Mouse (Mus musculus) cerebellum, postnatal 36 days (tissue): ENCODE measurements at regions not wholly inside any gene's neighbourhood (a gene's known extent, or its start where the extent isn't known, plus 50 kb on each side); places are given as distances from the start of the nearest gene placed in this dataset.

Source experiments
- DNase-seq, 2 experiments: peaks; one replicate each; pipeline ENCODE4 v3.0.0; 2021 to 2022; ENCODE audit warnings: mixed read lengths in 2 of 2

DNA sequence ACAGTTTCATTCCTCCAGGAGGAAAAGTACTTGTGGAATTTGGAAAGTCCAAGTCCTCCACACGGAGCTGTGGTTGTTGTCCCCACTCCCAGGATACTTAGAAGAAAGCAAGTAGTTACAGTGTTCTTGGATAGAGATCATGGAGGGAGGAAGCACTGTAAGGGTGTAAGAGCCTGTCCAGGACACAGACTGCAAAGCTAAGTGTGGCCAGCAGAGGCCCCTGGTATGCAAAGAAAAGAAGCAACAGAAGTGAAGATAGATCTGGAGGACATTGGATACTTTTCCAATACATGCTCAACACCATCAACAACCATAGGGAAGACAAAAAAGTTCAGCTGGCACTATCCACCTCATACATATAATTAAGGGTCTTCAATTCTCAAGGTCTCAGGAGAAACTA lies 197.4 kb downstream of the Meis1 start:
- DNase-seq, result peak; percentile 19 to 32

DNA sequence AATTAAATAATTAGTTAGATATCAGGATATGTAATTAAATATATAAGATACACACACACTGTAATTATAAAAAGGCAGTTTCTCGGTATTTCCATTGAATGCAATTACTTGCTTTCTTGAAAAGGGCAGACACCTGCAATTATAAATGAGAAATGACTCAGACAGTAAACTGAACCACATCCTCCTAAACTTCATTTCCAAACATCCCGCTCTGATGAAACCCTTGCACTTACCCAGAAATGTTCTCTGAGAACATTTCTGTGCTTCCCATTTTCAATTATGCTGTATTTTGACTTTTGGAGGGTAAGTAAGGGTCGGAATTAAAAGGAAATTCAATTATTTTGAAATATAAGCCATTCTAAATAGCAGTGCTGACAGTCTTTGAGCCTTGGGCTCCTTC lies 204.7 kb downstream of the Meis1 start:
- no peak for DNase-seq

DNA sequence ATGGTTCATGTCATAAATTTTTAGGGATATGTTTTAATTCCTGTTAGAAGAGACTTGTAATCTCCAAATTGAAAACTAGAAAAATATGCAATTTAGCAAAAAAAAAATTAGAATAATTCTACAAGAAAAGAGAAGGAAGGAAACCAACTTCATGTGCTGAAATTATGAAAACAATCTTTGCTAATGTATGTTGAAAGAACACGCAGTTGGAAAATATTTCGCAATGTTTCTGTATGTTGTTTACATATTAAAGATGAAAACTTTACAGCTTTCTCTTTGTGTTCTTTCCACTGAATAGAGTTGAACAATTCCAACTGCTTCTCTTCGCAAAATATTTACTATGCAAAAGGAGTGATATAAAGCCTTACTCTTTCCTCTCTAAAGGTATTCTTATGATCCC lies 251.3 kb downstream of the Meis1 start:
- DNase-seq, result no peak

DNA sequence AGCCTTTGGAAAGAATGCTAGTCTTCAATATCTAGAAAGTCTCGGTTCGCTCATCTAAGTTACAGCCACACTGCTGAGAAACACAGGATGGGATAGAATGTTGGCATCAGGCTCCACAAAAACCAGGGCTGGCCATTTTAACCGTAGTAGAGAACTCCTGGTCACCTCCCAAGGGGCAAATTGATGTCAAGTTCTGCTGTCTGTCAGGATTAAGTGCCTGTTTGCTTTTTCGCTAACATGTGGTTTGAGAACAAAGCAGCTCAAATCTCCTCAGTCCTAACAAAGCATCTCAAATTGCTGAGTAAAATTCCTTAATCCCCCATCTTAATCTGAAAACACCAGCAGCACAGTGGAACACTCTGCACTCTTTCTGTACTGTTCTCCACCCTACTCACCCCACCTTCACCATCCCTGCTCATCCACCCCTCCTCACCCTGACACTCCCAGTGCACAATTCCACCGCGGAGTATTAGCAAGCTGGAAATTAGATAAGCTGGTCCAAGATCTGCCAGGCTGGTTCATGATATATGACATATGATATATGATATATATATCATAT lies 252.2 kb downstream of the Meis1 start:
- DNase-seq, result no peak

DNA sequence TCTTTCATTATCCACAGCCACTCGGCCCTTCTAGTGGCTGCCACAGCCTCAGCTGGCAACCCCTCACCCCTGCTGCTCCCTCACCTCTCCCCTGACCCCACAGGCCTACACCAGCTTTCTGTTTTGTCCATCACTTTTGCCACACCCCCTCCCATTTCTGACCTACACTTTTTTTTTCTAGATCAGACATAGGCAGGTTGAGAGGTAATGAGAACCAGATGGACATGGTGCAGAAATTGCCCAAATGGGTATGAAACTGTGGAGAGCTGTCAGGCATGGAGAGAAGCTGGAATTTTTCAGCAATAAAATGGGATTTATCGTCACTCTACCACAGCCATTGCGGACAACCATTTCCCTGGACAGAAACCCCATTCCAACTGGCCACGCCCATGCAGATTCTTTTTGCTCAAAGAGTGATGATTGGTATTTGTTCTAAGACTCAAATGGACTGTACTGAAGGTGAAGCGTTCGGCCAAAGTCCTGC lies 260.2 kb downstream of the Meis1 start:
- DNase-seq, result no peak

DNA sequence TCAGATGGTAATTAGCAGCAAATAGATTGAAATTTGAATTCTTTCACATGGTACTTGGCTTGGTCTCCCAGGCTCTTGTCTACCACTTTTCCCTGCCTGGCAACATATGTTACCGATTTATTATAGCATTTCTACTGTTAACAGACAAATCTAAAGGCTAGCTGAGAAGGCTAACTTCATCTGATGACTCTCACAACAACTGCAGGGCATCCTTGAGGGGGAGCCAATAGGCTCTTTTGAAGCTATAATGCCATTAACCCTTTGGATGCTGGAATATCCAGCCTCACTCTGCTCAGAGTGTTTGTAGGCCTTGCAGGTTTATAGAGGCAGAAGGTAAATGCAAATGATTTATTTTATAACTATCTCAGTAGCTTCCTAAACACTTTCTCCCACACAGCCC lies 262.2 kb downstream of the Meis1 start:
- no peak for DNase-seq

DNA sequence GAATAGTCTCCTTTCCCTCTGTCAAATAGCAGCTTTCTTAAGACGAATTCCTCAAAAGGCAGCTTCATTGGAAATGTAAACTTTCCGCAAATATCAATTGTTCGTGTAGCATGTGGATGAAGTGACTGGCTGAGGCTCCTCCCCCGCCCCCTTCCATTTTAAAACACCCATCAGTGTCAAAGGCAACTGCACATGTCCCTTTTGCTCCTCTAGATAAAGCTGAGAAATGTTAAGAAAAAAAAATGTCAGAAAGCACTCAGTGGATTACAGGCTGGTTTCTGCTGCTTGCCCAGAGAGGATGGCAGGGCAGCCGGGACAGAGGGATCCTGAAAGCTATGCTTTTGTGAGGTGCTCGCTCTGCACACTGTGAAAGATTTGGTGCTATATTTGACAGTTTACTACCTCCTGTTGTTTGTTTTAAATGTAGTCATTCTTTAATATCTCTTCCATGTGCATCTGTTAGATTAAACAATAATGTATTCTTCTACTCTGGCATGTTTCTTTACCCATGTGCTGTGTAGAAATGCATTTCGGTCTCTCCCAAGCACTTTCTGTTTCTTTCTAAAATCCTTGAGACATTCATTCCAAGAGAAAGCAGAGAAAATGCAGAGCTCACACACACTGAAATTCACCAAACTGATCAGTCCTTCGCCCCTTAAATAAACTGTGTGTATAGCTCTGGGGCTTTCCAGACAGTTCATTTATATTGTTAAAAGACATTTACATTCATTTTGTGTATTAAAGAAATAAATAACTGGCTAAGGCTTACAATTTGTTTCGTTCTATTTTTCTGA lies 263.9 kb downstream of the Meis1 start:
- peak; percentile 35 to 64 for DNase-seq

DNA sequence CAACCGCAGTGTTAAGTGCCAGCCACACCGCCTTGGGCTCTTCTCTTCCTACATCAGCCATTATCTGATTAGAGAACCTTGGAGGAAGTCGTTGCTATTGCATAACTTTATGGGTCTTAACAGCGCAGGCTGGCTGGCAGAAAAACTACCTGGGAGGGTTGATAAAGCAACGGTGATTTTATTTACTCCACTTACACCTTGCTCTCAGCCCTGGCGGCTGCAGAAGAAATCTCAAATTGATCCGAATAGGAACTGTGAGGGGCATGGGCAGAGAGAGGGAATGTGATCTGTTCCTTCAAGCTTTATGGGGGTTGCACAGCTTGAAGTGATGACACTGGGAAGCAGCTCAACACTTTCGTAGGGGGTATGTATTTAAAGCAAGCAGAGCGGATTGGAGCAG lies 264.9 kb downstream of the Meis1 start:
- DNase-seq, result peak; percentile 39 to 69

DNA sequence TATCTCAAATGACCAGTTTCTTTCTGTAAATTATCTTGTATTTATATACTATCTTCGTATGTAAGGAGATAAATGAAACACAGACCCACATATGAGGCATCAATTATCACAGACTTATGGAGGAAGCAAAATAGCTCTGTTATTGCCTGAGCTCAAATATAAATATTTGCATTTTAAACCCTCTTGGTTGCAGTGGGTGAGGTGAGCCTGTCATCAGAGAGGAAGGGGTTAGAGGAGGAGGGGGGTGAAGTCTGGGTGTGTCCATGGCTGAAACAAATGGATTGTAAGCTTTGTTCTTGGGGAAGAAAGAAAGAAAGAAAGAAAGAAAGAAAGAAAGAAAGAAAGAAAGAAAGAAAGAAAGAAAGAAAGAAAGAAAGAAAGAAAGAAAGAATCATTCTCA lies 265.5 kb downstream of the Meis1 start:
- no peak for DNase-seq

DNA sequence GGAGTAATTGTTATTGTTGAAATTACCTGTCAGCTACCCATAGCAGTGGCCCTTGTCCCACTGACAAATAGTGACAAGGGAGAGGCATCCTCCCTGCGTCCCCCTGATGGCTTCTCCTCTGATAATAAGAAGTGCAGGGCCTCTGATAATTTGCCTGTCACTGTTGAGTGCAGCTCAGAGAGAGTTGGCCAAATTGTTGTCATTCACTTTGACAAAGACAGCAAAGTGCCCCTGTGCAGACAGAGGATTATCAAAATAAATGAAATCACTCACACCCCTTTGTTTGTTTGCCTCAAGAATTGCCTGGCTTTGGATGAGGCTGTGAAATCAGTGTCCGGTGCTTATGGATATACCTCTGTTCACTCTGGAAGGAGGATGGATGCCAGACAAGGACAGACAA lies 266.3 kb downstream of the Meis1 start:
- peak in 1 of 2 experiments; percentile 66 for DNase-seq

DNA sequence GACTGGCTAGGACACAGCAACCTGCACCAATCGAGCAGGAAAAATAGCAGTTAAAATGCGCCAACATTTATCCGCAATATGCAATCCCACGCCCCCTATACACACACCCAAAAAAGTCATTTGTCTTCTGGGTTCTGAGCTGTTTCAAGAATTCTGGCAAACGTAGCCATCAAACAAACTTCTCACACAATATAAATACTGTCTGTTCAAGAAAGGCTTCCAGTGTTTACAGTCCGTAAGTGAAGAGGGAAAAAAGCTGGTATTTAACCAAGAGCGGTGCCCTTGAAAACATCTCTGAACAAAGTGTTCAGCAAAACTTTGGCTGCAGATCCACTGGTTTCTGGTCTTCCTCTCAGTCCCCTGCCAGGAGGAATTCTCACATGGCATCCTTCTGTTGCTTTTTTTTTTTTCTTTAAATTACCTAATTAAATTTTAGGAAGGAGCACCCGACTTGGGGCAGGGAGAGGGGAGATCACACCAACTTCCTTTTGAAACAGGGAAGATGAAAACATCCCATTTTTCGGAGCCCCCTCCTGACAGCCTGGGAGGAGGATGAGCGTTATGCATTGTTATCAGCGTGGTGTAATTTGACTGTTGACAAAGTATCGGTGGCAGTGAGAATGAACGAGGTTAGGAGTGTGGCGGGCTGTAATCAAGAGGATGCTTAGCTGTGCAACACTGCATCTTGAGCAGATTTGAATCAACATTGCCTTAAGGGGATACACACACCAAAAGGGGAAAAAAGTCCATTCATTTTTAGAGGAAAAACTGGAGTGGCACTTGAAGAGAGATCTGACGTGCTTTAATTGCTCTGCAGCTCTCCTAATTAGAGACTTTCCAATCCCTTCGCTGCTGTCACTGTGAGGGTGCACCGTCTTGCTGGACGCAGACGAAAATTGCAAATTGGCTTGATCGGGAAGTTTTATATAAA lies 267.6 kb downstream of the Meis1 start:
- DNase-seq, result peak; percentile 50 to 73

DNA sequence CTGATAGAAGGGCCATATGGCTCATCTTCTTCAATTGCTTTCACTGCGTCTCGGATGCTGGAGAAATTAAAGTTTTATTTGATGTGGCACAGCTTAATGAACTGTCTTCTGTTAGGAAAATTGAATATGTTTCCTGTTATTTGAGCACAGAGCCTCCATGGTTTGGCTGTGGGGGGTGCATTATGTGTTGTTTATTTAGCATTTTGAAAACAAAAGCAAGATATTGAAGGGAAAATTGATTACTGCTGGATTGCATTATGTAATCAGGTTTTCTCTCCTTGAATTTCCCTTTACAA lies 268.8 kb downstream of the Meis1 start:
- DNase-seq, result no peak

DNA sequence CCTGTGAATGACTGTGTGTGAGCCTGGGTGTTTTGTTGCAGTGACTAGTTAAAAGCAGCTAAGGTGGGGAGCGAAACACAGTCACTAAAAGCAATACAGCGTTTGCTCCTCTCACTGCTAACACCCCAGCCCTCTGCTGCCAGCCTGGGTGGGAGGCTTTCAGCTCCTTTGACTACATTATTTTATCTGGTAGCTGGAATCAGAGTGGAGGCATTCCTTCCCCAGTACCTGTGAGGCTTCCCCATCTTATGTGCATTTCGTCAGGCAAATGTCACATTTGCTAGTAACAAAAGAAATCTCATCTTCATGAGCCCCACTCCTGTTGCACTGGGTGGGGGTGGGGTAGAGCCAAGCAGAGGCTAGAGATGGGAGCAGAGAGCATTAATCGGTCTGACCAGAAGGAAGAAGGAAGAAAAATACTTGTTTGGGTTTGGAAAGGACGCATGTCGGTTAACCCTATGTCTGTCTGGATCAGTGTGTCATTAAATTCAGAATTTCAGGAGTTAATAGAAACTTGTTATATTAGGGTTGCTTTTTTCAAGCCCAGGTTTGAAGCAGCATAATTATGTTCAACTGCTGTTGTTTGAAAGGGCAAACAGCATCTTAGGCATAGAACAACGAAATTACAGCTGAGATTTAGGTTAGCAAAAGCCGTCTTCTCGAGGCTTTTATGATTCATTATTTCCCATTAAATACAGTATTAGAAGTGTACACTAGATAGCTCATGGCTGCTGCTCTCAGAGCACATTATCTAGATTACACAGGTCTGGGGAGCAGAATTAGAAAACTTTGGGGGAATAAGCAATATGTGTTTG lies 269.3 kb downstream of the Meis1 start:
- DNase-seq, result no peak

DNA sequence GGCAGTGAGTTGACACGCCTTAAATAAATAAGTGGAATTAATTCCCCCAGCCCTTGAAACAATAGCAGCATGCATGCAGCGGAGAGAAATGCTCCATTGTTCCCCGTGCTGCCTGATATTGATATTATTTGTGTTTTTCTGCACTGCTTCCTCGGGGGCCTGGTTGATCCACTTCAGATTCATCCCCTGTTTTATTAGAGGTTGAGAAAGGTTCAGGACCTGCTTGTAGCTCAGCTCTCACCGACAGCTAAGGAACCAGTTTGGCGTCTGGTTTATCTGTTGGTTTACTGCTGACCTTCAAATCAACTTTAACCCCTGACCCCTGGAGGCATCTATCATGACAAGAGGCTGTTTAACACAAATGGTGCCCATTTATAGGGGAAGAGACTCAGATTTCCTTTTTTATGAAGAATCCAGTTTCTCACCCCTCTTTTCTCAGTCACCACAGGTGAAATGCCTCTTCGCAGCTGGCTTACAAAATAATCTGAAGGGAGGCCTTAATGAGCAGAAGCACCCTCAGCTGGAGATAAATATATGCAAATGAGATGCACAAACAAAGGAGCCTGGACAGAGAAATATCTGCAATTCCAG lies 270.8 kb downstream of the Meis1 start:
- DNase-seq, result no peak

DNA sequence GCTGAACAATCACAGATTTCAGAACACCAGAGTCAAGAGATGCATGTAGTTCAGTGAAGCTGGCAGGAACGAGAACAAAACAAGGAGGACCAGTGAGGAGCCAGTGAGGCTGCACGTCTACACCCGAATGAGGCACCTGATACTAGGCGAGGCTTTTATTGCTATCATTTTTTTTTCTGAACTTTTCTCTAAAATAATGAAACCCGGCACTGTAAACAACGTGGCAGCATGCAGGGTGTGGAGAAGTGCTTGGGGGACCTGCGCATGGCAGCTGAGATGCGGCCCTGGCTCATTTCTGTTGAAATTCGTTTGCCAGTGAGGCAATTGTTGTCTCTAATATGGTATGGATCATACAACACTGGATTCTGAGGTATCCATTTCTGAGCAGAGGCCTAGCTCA lies 271.4 kb downstream of the Meis1 start:
- no peak for DNase-seq

DNA sequence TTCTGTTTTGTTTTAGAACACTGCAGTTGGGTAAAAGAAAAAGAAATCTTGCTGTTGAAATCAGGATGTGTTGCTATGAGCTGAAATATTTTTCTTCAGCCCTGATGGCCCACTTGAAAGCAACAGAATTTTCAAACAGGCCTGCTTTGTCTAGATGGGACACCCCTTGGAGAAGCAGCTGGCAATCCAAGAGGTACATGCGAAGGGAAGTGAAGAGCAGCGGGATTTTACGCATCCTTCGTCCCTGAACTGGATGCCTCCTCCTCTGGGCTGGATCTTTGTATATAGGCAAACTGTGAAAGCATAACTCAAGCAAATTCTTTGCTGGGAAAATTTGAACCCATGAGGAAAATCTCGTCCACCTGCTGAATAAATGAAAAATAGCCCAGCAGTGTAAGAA lies 272.3 kb downstream of the Meis1 start:
- no peak for DNase-seq

DNA sequence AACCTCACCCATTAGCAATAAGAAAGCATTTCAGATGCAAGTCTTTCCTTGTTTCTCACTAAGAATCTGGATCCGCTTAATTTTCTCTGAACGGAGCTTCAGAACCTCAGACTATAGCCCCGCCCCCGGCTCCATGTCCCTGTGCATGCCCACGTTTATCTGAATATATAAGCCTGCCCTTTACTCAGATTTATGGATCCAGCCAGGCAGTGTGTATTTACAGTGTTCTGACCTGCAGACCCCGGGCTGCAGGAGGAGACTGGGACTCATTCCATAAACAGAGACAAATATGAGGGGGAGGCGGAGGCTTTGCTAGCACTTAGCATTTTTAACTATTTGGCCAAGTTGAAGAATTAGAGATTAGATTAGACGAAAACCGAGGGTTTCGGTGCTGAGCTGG lies 272.9 kb downstream of the Meis1 start:
- no peak for DNase-seq

DNA sequence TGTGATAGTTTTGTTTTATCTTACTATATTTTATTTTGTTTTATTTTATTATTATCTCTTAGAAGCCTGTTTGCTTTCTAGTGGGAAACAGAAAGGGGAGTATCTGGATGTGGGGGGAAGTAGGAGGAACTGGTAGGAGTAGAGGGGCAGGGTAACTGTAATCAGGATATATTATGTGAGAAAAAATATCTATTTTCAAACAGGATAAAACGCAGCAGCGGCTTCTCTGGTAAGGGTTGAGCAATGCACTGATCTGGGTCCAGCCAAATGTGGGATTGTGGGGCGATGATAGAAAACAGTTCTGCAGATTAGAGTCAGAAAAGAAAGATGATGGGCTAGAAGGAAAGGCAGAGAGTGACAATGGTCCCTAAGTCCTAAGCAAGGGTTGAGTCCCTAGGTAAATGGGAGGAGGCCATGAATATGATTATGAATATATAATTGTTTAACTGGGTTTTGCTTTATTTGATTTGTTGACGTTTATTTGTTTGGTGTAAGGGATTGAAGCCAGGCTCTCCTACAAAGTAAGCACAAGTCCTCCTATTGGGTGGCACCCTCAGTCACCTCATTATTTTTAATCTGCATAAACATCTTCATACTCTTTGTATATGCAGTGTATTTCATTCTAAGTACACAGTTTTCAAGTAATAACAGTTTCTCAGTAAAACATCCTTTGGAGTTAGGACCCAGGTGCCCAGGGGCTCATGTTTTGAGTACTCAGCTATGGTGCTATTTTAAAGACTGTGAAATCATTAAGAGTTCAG lies 283.7 kb downstream of the Meis1 start:
- no peak for DNase-seq

DNA sequence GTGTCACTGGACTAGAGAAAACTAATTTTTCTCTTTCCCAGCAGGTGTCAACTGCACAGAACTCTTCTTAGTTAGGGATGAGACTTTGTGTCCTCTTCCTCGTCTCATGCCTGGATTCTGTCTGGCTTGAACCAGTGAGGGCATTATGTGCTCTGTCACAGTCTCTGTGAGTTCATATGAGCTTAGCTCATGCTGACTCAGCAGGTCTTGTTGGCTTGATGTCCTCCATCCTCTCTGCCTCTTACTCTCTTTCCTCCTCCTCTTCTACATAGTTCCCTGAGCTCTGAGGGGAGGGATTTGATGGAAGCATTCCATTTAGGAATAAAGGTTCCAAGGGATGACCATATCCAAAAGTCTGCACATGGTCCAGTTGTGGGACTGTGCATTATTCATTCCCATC lies 284.7 kb downstream of the Meis1 start:
- no peak for DNase-seq

DNA sequence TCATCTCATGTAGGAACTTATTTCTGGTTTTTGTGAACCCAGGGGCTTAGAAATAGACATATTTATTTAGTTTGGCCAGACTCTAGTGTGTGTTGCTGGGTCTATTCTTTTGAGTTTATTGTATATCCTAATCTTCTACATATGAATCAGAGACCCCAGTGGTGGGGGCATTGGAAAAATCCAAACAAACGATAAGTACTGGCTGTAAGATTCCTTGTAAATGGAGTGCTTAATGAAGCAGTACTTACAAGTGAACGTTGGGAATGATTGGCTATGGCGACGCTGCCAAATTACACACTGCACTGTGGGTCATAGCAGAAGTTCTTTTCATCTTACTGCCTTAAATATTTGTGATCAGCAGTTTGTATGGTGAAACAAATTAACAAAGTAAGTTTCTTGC lies 289.0 kb downstream of the Meis1 start:
- no peak for DNase-seq

DNA sequence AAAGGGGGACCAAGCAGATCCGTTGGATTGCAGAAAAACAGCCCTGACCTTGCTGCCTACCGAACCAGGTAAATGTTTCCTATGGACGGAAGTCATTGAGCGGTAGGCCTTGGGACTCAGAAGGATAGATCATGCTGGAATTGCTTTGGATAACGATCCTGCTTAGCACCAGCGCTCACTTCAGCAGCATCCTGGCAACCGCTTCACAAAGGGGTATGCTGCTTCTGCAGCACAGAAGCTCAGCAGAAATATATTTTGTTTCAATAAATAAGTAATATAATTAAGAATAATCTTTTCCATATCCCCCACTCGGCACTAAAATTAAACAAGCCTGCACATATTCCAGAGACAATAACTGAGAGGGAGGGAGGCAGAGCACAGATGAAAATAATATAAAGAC lies 296.0 kb downstream of the Meis1 start:
- DNase-seq, result no peak

DNA sequence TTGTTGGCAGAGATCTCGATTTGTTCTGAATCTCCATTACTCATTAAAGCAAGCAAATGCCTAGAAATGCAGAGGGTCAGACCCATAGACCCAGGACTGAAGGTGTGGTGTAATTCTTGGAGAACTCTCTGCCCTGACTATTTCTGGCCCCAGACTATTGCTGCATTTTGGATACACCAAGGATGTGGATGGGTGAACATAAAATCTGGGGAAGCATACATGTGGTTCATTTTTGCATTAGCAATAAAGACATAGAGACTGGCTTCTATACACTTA lies 303.0 kb downstream of the Meis1 start:
- DNase-seq, result no peak
